Mouse (Mus musculus) kidney, embryonic 14.5 days (tissue): ENCODE measurements around the gene Gm12166. TPM values are rescaled to one million over a fixed set of nuclear protein-coding genes. Genes with fewer than 3 reads are reported as not detected.
A peak's percentile ranks its signal among the peaks of the same experiment; 100 is the strongest.
"Not testable (repeated sequence)": the region's sequence is repeated elsewhere in the genome, so short reads cannot be mapped to it uniquely, and the experiment has no call there.

Experiments used
- ATAC-seq: fragments of 200-750 bp; cut with Nextera tagmentation; 2 replicates; pipeline ENCODE4 v1.8.0; 2017; ENCODE audit warnings: moderate number of reproducible peaks, mild to moderate bottlenecking, moderate TSS enrichment, moderate library complexity; ENCODE audit not compliant: low FRiP score, low TSS enrichment
- H3K27ac ChIP-seq: fragments of 300-500 bp; sonication (generic); 2 replicates; pipeline ENCODE4 v1.5.1; 2014; ENCODE audit warnings: low read depth, mild to moderate bottlenecking, low read length, moderate library complexity, mixed read lengths
- H3K27me3 ChIP-seq: fragments of 300-500 bp; sonication (generic); 2 replicates; pipeline ENCODE4 v1.6.1; 2014; ENCODE audit warnings: mild to moderate bottlenecking, low read length; ENCODE audit not compliant: control insufficient read depth, insufficient read depth
- H3K36me3 ChIP-seq: fragments of 300-500 bp; sonication (generic); 2 replicates; pipeline ENCODE4 v1.6.1; 2014; ENCODE audit warnings: low read length, mixed read lengths; ENCODE audit not compliant: control insufficient read depth, insufficient read depth
- H3K4me1 ChIP-seq: fragments of 300-500 bp; sonication (generic); 2 replicates; pipeline ENCODE4 v1.6.1; 2014; ENCODE audit warnings: low read length, mixed read lengths; ENCODE audit not compliant: control insufficient read depth, insufficient read depth
- H3K4me2 ChIP-seq: fragments of 300-500 bp; sonication (generic); replicated peaks from 2 replicates; pipeline ENCODE4 v1.6.1; 2014; ENCODE audit warnings: low read depth, mild to moderate bottlenecking, low read length
- H3K4me3 ChIP-seq: fragments of 300-500 bp; sonication (generic); 2 replicates; pipeline ENCODE4 v1.5.1; 2014; ENCODE audit warnings: mild to moderate bottlenecking, low read length
- H3K9ac ChIP-seq: fragments of 300-500 bp; sonication (generic); 2 replicates; pipeline ENCODE4 v1.6.1; 2014; ENCODE audit warnings: low read depth, mild to moderate bottlenecking, low read length, moderate library complexity
- H3K9me3 ChIP-seq: fragments of 300-500 bp; sonication (generic); 2 replicates; pipeline ENCODE4 v1.6.1; 2016; ENCODE audit warnings: low read length; ENCODE audit not compliant: control insufficient read depth
- WGBS: fragments of 180-500 bp; shearing (Covaris S2); extraction: QIAGEN DNeasy Blood & Tissue Kit; methylation state at CpG from one replicate; pipeline ENCODE4 v1.1.7; 2014; 5-methylcytosine and 5-hydroxymethylcytosine counted together
- polyA plus RNA-seq: library from polyadenylated mRNA; unstranded; fragments of >200 nt; fragmentation: Nextera tagmentation; extraction: Ambion mirVana; gene quantifications from 2 replicates; pipeline ENCODE4 v1.2.1, GENCODE M21; 2014

Gene Gm12166
- polyA plus RNA-seq, 1 experiment from 2014 or later, result 5.0 TPM

- H3K9ac ChIP-seq, H3K27me3 ChIP-seq, H3K9me3 ChIP-seq, H3K4me2 ChIP-seq, H3K36me3 ChIP-seq, ATAC-seq, H3K27ac ChIP-seq, H3K4me3 ChIP-seq: not testable (repeated sequence)
- H3K4me1 ChIP-seq, result peaks cover 15% of the 10 kb centered on the region; the same call in 1 of the 2 replicates
- 91% methylated on average over 3 of the region's 3 CpGs for WGBS
Observed at GRCm38 (mm10) chr11:46053457-46053856, 1.3 kb upstream of the Gm12166 start.

GRCm38 (mm10) chr11:46047264-46047663 is 4.9 kb downstream of the Gm12166 start:
- Histone ChIP-seq H3K9me3 (no peaks in the 10 kb centered on the region; the same call in 1 of the 2 replicates), H3K4me1 (no peaks in the 10 kb centered on the region), H3K27ac (no peak overlapping the region), H3K27me3 (no peaks in the 10 kb centered on the region), H3K36me3 (no peaks in the 10 kb centered on the region), H3K4me2 (no peak overlapping the region), H3K9ac (no peak overlapping the region), H3K4me3 (no peak overlapping the region)
- no peak for ATAC-seq
- 85% methylated on average over 3 of the region's 3 CpGs for WGBS

GRCm38 (mm10) chr11:46044781-46045180 is 7.3 kb downstream of the Gm12166 start:
- no peaks in the 10 kb centered on the region for H3K36me3 ChIP-seq
- H3K9ac ChIP-seq, result no peak overlapping the region
- no peak overlapping the region for H3K4me3 ChIP-seq
- no peaks in the 10 kb centered on the region for H3K4me1 ChIP-seq
- 79% methylated on average over 5 of the region's 5 CpGs for WGBS
- no peak overlapping the region for H3K27ac ChIP-seq
- H3K9me3 ChIP-seq, result no peaks in the 10 kb centered on the region; the same call in 1 of the 2 replicates
- no peak overlapping the region for H3K4me2 ChIP-seq
- no peak for ATAC-seq
- no peaks in the 10 kb centered on the region for H3K27me3 ChIP-seq

GRCm38 (mm10) chr11:46041607-46042267 is 10.4 kb downstream of the Gm12166 start:
- Histone ChIP-seq H3K27me3 (no peaks in the 10 kb centered on the region), H3K9ac (no peak overlapping the region), H3K4me1 (peaks cover 7% of the 10 kb centered on the region), H3K9me3 (no peaks in the 10 kb centered on the region; the same call in 1 of the 2 replicates), H3K4me3 (no peak overlapping the region), H3K4me2 (no peak overlapping the region), H3K27ac (no peak overlapping the region), H3K36me3 (no peaks in the 10 kb centered on the region)
- 0 out of 2 replicates have a peak, but pooled peaks have one; percentile 40 for ATAC-seq
- 61% methylated on average over 12 of the region's 12 CpGs for WGBS

GRCm38 (mm10) chr11:46040841-46041556 is 11.1 kb downstream of the Gm12166 start:
- H3K9ac ChIP-seq, result no peak overlapping the region
- no peak overlapping the region for H3K27ac ChIP-seq
- 76% methylated on average over 9 of the region's 9 CpGs for WGBS

GRCm38 (mm10) chr11:46039335-46039734 is 12.8 kb downstream of the Gm12166 start:
- no peak overlapping the region for H3K9ac ChIP-seq
- peak overlapping the region; percentile 26 for H3K4me2 ChIP-seq
- H3K27ac ChIP-seq, result peak overlapping the region; percentile 59
- whole genome bisulfite sequencing, result 19% methylated on average over 11 of the region's 11 CpGs
- H3K36me3 ChIP-seq, result no peaks in the 10 kb centered on the region
- no peaks in the 10 kb centered on the region; the same call in 1 of the 2 replicates for H3K9me3 ChIP-seq
- H3K4me1 ChIP-seq, result peaks cover 7% of the 10 kb centered on the region
- ATAC-seq, result peak; percentile 70
- H3K27me3 ChIP-seq, result no peaks in the 10 kb centered on the region
- no peak overlapping the region for H3K4me3 ChIP-seq

More at GRCm38 (mm10) chr11:46040841-46041556, 11.1 kb downstream of the Gm12166 start:
- Histone ChIP-seq H3K4me1 (peaks cover 7% of the 10 kb centered on the region), H3K27me3 (no peaks in the 10 kb centered on the region), H3K4me3 (no peak overlapping the region), H3K4me2 (no peak overlapping the region), H3K9me3 (no peaks in the 10 kb centered on the region; the same call in 1 of the 2 replicates), H3K36me3 (no peaks in the 10 kb centered on the region)
- ATAC-seq, result no peak

GRCm38 (mm10) chr11:46038901-46039300 is 13.2 kb downstream of the Gm12166 start:
- 45% methylated on average over 15 of the region's 15 CpGs for WGBS
- Histone ChIP-seq H3K36me3 (no peaks in the 10 kb centered on the region), H3K27me3 (no peaks in the 10 kb centered on the region), H3K4me1 (peaks cover 7% of the 10 kb centered on the region), H3K9me3 (no peaks in the 10 kb centered on the region), H3K27ac (peak overlapping the region; percentile 59), H3K9ac (peak overlapping the region; percentile 14; the same call in 1 of the 2 replicates), H3K4me2 (peak overlapping the region; percentile 26), H3K4me3 (no peak overlapping the region)
- peak; percentile 58 for ATAC-seq

GRCm38 (mm10) chr11:46036374-46036773 is 15.7 kb downstream of the Gm12166 start:
- Histone ChIP-seq H3K36me3 (no peaks in the 10 kb centered on the region), H3K27ac (no peak overlapping the region), H3K4me3 (no peak overlapping the region), H3K27me3 (no peaks in the 10 kb centered on the region), H3K4me1 (peaks cover 11% of the 10 kb centered on the region), H3K9ac (no peak overlapping the region), H3K9me3 (no peaks in the 10 kb centered on the region), H3K4me2 (no peak overlapping the region)
- no peak for ATAC-seq
- 96% methylated on average over 10 of the region's 10 CpGs for WGBS

- Histone ChIP-seq H3K27me3 (no peaks in the 10 kb centered on the region), H3K4me3 (no peak overlapping the region), H3K4me1 (peaks cover 18% of the 10 kb centered on the region), H3K36me3 (no peaks in the 10 kb centered on the region), H3K9ac (no peak overlapping the region), H3K4me2 (no peak overlapping the region), H3K27ac (no peak overlapping the region), H3K9me3 (no peaks in the 10 kb centered on the region)
- no peak for ATAC-seq
- 80% methylated on average over 7 of the region's 7 CpGs for WGBS
Observed at GRCm38 (mm10) chr11:46032956-46033355, 19.2 kb downstream of the Gm12166 start.
